Mouse (Mus musculus) lung, embryonic 14.5 days (tissue): ENCODE results near the gene Hoxc5. TPM values are rescaled to one million over a fixed set of nuclear protein-coding genes. Genes with fewer than 3 reads are reported as not detected.
A peak's percentile ranks its signal among the peaks of the same experiment; 100 is the strongest.

Source experiments
- ATAC-seq: fragments of 200-750 bp; cut with Nextera tagmentation; 2 replicates; pipeline ENCODE4 v1.8.0; 2017; ENCODE audit warnings: mild to moderate bottlenecking, moderate TSS enrichment, moderate library complexity; ENCODE audit not compliant: insufficient read depth
- DNase-seq: peaks from one replicate; pipeline ENCODE4 v3.0.0-alpha.2; 2015
- H3K27ac ChIP-seq: fragments of 300-500 bp; sonication (generic); 2 replicates; pipeline ENCODE4 v1.5.1; 2014; ENCODE audit warnings: low read depth, mild to moderate bottlenecking, moderate library complexity
- H3K27me3 ChIP-seq: fragments of 300-500 bp; sonication (generic); 2 replicates; pipeline ENCODE4 v1.6.1; 2014; ENCODE audit warnings: low read length, control low read depth; ENCODE audit not compliant: insufficient read depth
- H3K36me3 ChIP-seq: fragments of 300-500 bp; sonication (generic); 2 replicates; pipeline ENCODE4 v1.6.1; 2014; ENCODE audit warnings: control low read depth; ENCODE audit not compliant: insufficient read depth
- H3K4me1 ChIP-seq: fragments of 300-500 bp; sonication (generic); 2 replicates; pipeline ENCODE4 v1.6.1; 2014; ENCODE audit warnings: antibody characterized with exemption, control low read depth; ENCODE audit not compliant: insufficient read depth
- H3K4me2 ChIP-seq: fragments of 300-500 bp; sonication (generic); 2 replicates; pipeline ENCODE4 v1.6.1; 2014; ENCODE audit warnings: mild to moderate bottlenecking
- H3K4me3 ChIP-seq: fragments of 300-500 bp; sonication (generic); 2 replicates; pipeline ENCODE4 v1.5.1; 2014; ENCODE audit warnings: low read depth, low read length
- H3K9ac ChIP-seq: fragments of 300-500 bp; sonication (generic); 2 replicates; pipeline ENCODE4 v1.6.1; 2014
- H3K9me3 ChIP-seq: fragments of 300-500 bp; sonication (generic); 2 replicates; pipeline ENCODE4 v1.6.1; 2016; ENCODE audit warnings: low read depth, low read length, control low read depth
- CTCF ChIP-seq: IDR thresholded peaks from 2 replicates; pipeline ENCODE4 v1.5.1; 2016; ENCODE audit warnings: antibody characterized with exemption, low read depth
- WGBS: fragments of 180-500 bp; shearing (Covaris S2); extraction: QIAGEN DNeasy Blood & Tissue Kit; methylation state at CpG from one replicate; pipeline ENCODE4 v1.1.7; 2014; 5-methylcytosine and 5-hydroxymethylcytosine counted together
- polyA plus RNA-seq: library from polyadenylated mRNA; unstranded; fragments of >200 nt; fragmentation: Nextera tagmentation; extraction: Ambion mirVana; gene quantifications from 2 replicates; pipeline ENCODE4 v1.2.1, GENCODE M21; 2014

The Hoxc5 gene
- polyA plus RNA-seq = 0.62 and 0.74 TPM in 2 replicates

GRCm38 (mm10) chr15:102967312-102967510, at the start of gene Hoxc5:
Hoxc5 (plus strand) TSS chr15:102967443.
- Histone ChIP-seq H3K27ac (no peak within 1 kb of the TSS), H3K4me3 (peak within 1 kb of the TSS; percentile 3; the same call in 1 of the 2 replicates)
- TF ChIP-seq CTCF = no peak

GRCm38 (mm10) chr15:102917972-102918572, 49.2 kb upstream of the Hoxc5 start:
- H3K9ac ChIP-seq = no peak overlapping the region
- 1% methylated on average over 20 of the region's 20 CpGs for WGBS
- H3K4me3 ChIP-seq = no peak overlapping the region
- no peak for TF ChIP-seq CTCF
- no peak for DNase-seq
- H3K36me3 ChIP-seq = no peaks in the 10 kb centered on the region
- no peaks in the 10 kb centered on the region for H3K4me1 ChIP-seq
- peaks cover 100% of the 10 kb centered on the region for H3K27me3 ChIP-seq
- H3K4me2 ChIP-seq = no peak overlapping the region
- no peak overlapping the region for H3K27ac ChIP-seq
- no peaks in the 10 kb centered on the region for H3K9me3 ChIP-seq
- ATAC-seq = no peak

More at GRCm38 (mm10) chr15:102967312-102967510, at the start of gene Hoxc5:
- DNase-seq = no peak
- peak within 1 kb of the TSS; percentile 29; the same call in 1 of the 2 replicates for H3K4me2 ChIP-seq
- no peaks in the 10 kb centered on the region for H3K36me3 ChIP-seq
- no peak for ATAC-seq
- no peaks in the 10 kb centered on the region for H3K9me3 ChIP-seq
- H3K9ac ChIP-seq = no peak within 1 kb of the TSS
- H3K27me3 ChIP-seq = peaks cover 99% of the 10 kb centered on the region
- H3K4me1 ChIP-seq = no peaks in the 10 kb centered on the region
- whole genome bisulfite sequencing = 3% methylated on average over 12 of the region's 12 CpGs

- Histone ChIP-seq H3K4me1 (no peaks in the 10 kb centered on the region), H3K4me2 (no peak overlapping the region), H3K27me3 (peaks cover 100% of the 10 kb centered on the region), H3K4me3 (no peak overlapping the region), H3K9ac (no peak overlapping the region), H3K36me3 (no peaks in the 10 kb centered on the region), H3K27ac (no peak overlapping the region), H3K9me3 (no peaks in the 10 kb centered on the region)
- 4% methylated on average over 7 of the region's 7 CpGs for WGBS
- DNase-seq (no peak), ATAC-seq (no peak)
- no peak for TF ChIP-seq CTCF
Measured at GRCm38 (mm10) chr15:102918611-102919265, 48.5 kb upstream of the Hoxc5 start.

- no peaks in the 10 kb centered on the region for H3K36me3 ChIP-seq
Measured at GRCm38 (mm10) chr15:102919336-102920180, 47.7 kb upstream of the Hoxc5 start.

GRCm38 (mm10) chr15:102920619-102921018, 46.6 kb upstream of the Hoxc5 start:
- WGBS = under 1% methylated on average over 20 of the region's 20 CpGs
- Histone ChIP-seq H3K9ac (no peak overlapping the region), H3K4me2 (peak overlapping the region; percentile 46; the same call in 1 of the 2 replicates), H3K4me3 (peak overlapping the region; percentile 13; the same call in 1 of the 2 replicates), H3K36me3 (no peaks in the 10 kb centered on the region), H3K27me3 (peaks cover 99% of the 10 kb centered on the region), H3K27ac (no peak overlapping the region), H3K9me3 (no peaks in the 10 kb centered on the region), H3K4me1 (no peaks in the 10 kb centered on the region)
- DNase-seq = peak; percentile 80
- ATAC-seq = peak; percentile 88
- no peak for TF ChIP-seq CTCF

More at GRCm38 (mm10) chr15:102919336-102920180, 47.7 kb upstream of the Hoxc5 start:
- no peak overlapping the region for H3K4me3 ChIP-seq
- H3K27me3 ChIP-seq = peaks cover 99% of the 10 kb centered on the region
- no peak overlapping the region for H3K9ac ChIP-seq
- WGBS = 6% methylated on average over 12 of the region's 12 CpGs
- no peak for TF ChIP-seq CTCF
- ATAC-seq (no peak), DNase-seq (no peak)
- H3K9me3 ChIP-seq = no peaks in the 10 kb centered on the region
- H3K4me1 ChIP-seq = no peaks in the 10 kb centered on the region
- H3K4me2 ChIP-seq = no peak overlapping the region
- no peak overlapping the region for H3K27ac ChIP-seq

- 2% methylated on average over 72 of the region's 88 CpGs for WGBS
Measured at GRCm38 (mm10) chr15:102921053-102922011, 45.9 kb upstream of the Hoxc5 start, which contains the start of gene Hoxc13. Hoxc13 (plus strand) TSS chr15:102921103.

More at GRCm38 (mm10) chr15:102921053-102922011, 45.9 kb upstream of the Hoxc5 start, which contains the start of gene Hoxc13:
- peak; percentile 36 for ATAC-seq
- Histone ChIP-seq H3K36me3 (no peaks in the 10 kb centered on the region), H3K9me3 (no peaks in the 10 kb centered on the region), H3K4me2 (peak within 1 kb of the TSS; percentile 46; the same call in 1 of the 2 replicates), H3K27ac (no peak within 1 kb of the TSS), H3K27me3 (peaks cover 99% of the 10 kb centered on the region), H3K4me3 (peak within 1 kb of the TSS; percentile 13; the same call in 1 of the 2 replicates), H3K9ac (no peak within 1 kb of the TSS), H3K4me1 (no peaks in the 10 kb centered on the region)
- peak; percentile 31 for DNase-seq
- no peak for TF ChIP-seq CTCF
